Comparison of ENCODE assay signal across 7 mouse cellular contexts in the genomic region with DNA sequence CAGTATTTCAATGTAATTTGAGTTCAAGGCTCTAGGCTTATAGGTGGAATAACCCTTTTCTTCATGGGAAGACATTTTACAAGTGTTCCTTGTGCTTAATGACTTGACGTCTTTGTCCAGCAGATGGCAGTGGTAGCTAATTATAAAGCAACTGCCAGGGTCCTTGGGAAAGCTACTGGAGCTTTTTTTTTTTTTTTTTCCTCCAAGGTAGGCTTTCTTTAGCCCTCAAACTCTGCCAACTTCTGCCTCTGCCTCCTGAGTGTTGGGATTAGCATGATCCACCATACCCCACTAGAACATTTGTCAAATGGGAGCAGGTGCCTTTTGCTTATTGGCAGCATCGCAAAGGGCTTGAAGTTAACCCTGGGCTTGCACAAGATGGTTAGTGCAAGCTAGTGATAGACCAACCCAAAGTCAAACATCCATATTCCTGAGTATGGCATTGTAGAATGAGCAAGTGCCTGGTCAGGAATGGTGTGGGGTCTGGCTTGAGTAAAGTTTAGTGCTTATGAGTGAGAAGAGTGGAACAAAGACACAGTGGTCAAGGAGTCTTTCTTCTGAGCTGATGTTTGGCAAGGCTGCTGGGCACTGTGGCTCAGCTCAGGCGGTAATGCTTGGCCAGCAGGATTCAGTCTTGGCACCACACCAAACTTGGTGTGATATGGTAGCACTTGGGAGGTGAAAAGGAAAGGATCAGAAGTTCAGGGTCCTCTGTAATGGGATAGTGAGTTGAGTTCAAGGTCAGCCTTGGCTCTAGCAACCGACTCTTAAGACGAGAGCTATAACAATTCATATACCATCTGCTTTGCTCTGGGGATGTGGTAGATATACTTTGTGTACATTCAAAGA. TPM values are rescaled to one million over a fixed set of nuclear protein-coding genes. Genes with fewer than 3 reads are reported as not detected.
DNase-seq lines count a peak whose midpoint lies in the region; ATAC-seq and TF ChIP-seq lines count a peak whose summit lies in the region.

No protein-coding gene starts in this region.

- TF ChIP-seq RAD21 in CH12.LX (IDR thresholded peaks at IDR 0.05; ENCODE audit: low read depth, low read length), result no peak; the same call in 1 of the 2 replicates

- H3K9ac ChIP-seq in CH12.LX (ENCODE audit: insufficient read depth, low read depth), result no peak overlapping the region
- H3K9ac ChIP-seq in heart, embryonic 14.5 days (ENCODE audit: low read length), result peak overlapping the region; percentile 19; the same call in 1 of the 2 replicates
- no peak overlapping the region for H3K9ac ChIP-seq in midbrain, embryonic 14.5 days (replicated peaks; ENCODE audit: low read length)

- H3K27ac ChIP-seq in CH12.LX (ENCODE audit: insufficient read depth, low read depth), result peak overlapping the region; percentile 1; the same call in 1 of the 2 replicates
- peak overlapping the region; percentile 53 to 81 for H3K27ac ChIP-seq in heart, embryonic 14.5 days (replicated peaks in 1 of 2; ENCODE audit: control insufficient read depth in 1 of 2, insufficient read depth in 1 of 2, low read depth in 2 of 2, low read length in 2 of 2)
- H3K27ac ChIP-seq in midbrain, embryonic 14.5 days (replicated peaks; ENCODE audit: low read depth, low read length), result no peak overlapping the region

- in situ Hi-C loops in CH12.LX (cut with MboI; ENCODE audit: low pct_ligation_motif_present, low pct_unique_long_range_greater_than_20kb, low sequenced_read_pairs), result loop anchor here (25.0 kb wide), 1 partner anchor 181 kb away; no protein-coding TSS in a partner anchor

- H3K79me2 ChIP-seq in CH12.LX (replicated peaks; ENCODE audit: control insufficient read depth, extremely low read depth, insufficient read depth, poor library complexity, severe bottlenecking), result peaks cover 21% of the 10 kb centered on the region

- 0 out of 2 replicates have a peak, but pooled peaks have one; percentile 13 for ATAC-seq in heart, embryonic 14.5 days (ENCODE audit: insufficient number of reproducible peaks, insufficient read depth, low FRiP score, low read depth)
- ATAC-seq in midbrain, embryonic 14.5 days (ENCODE audit: low FRiP score, low TSS enrichment), result no peak

- H3K9me3 ChIP-seq in CH12.LX (replicated peaks; ENCODE audit: low read length), result no peaks in the 10 kb centered on the region
- H3K9me3 ChIP-seq in heart, embryonic 14.5 days (ENCODE audit: control insufficient read depth, low read length), result no peaks in the 10 kb centered on the region
- H3K9me3 ChIP-seq in midbrain, embryonic 14.5 days (ENCODE audit: control insufficient read depth, low read length), result no peaks in the 10 kb centered on the region

- TF ChIP-seq EP300 in CH12.LX (IDR thresholded peaks at IDR 0.05; ENCODE audit: low read length), result no peak

- H3K4me2 ChIP-seq in CH12.LX (ENCODE audit: insufficient read depth, low read depth, poor library complexity, severe bottlenecking), result no peak overlapping the region
- H3K4me2 ChIP-seq in heart, embryonic 14.5 days (ENCODE audit: low read length), result 0 out of 2 replicates have a peak overlapping the region, but pooled peaks have one; percentile 4
- no peak overlapping the region for H3K4me2 ChIP-seq in midbrain, embryonic 14.5 days (ENCODE audit: low read length)

- peaks cover 0 to 25% of the 10 kb centered on the region in 2 experiments; a peak in 2 of 4 replicates for H3K4me1 ChIP-seq in CH12.LX (ENCODE audit: control insufficient read depth in 1 of 2, insufficient read depth in 2 of 2)
- peaks cover 7 to 31% of the 10 kb centered on the region in 2 experiments for H3K4me1 ChIP-seq in heart, embryonic 14.5 days (ENCODE audit: control insufficient read depth in 2 of 2, insufficient read depth in 2 of 2, low read length in 2 of 2)
- peaks cover 29% of the 10 kb centered on the region for H3K4me1 ChIP-seq in midbrain, embryonic 14.5 days (ENCODE audit: control insufficient read depth, insufficient read depth, low read length)

- TF ChIP-seq POLR2A in CH12.LX (IDR thresholded peaks at IDR 0.05; ENCODE audit: low read depth, low read length), result peak; percentile 62; the same call in 1 of the 2 replicates

- dilution Hi-C loops in CH12.LX (cut with MboI; ENCODE audit: extremely low pct_ligation_motif_present, extremely low pct_unique_long_range_greater_than_20kb, low sequenced_read_pairs), result no loop called here

- DNase-seq in 416B (ENCODE audit: low read depth), result peak; percentile 85
- peak; percentile 63 for DNase-seq in CH12.LX (ENCODE audit: extremely low read depth)
- peak; percentile 64 for DNase-seq in cerebellum, adult 9-10 months
- peak; percentile 64 for DNase-seq in kidney, postnatal 10 days
- peak; percentile 88 for DNase-seq in midbrain, embryonic 14.5 days
- DNase-seq in urinary bladder, postnatal 10 days (ENCODE audit: low spot score), result no peak

- WGBS in heart, embryonic 14.5 days, result 20% methylated on average over 5 of the region's 5 CpGs
- 32% methylated on average over 5 of the region's 5 CpGs for WGBS in midbrain, embryonic 14.5 days

- H3K4me3 ChIP-seq in CH12.LX (replicated peaks in 1 of 3; ENCODE audit: low read depth in 2 of 3, low read length in 2 of 3, poor library complexity in 1 of 3), result no peak overlapping the region
- H3K4me3 ChIP-seq in heart, embryonic 14.5 days (ENCODE audit: control insufficient read depth in 1 of 2, insufficient read depth in 1 of 2, low read depth in 1 of 2, low read length in 2 of 2), result no peak overlapping the region
- H3K4me3 ChIP-seq in midbrain, embryonic 14.5 days (replicated peaks; ENCODE audit: low read depth, low read length), result no peak overlapping the region

- H3K36me3 ChIP-seq in CH12.LX (replicated peaks in 1 of 2; ENCODE audit: control insufficient read depth in 1 of 2, insufficient read depth in 1 of 2, low read length in 1 of 2), result peaks cover 46 to 63% of the 10 kb centered on the region in 2 experiments
- H3K36me3 ChIP-seq in heart, embryonic 14.5 days (ENCODE audit: control insufficient read depth, insufficient read depth, low read length), result peaks cover 53% of the 10 kb centered on the region
- H3K36me3 ChIP-seq in midbrain, embryonic 14.5 days (ENCODE audit: control insufficient read depth, insufficient read depth, low read length), result peaks cover 50% of the 10 kb centered on the region

- H3K27me3 ChIP-seq in CH12.LX (replicated peaks), result no peaks in the 10 kb centered on the region
- H3K27me3 ChIP-seq in heart, embryonic 14.5 days (ENCODE audit: control insufficient read depth, insufficient read depth, low read length), result no peaks in the 10 kb centered on the region
- no peaks in the 10 kb centered on the region for H3K27me3 ChIP-seq in midbrain, embryonic 14.5 days (ENCODE audit: control insufficient read depth, insufficient read depth, low read length)

- TF ChIP-seq CTCF in CH12.LX (conservative IDR thresholded peaks at IDR 0.05 in 1 of 2, IDR thresholded peaks at IDR 0.05 in 1 of 2; ENCODE audit: low read depth in 2 of 2, low read length in 2 of 2), result peak; percentile 23 to 49; a peak in 2 of 4 replicates

TF ChIP-seq in CH12.LX, 34 proteins besides CTCF, POLR2A, EP300 and RAD21 (continues in another document):
- TF ChIP-seq NRF1 (IDR thresholded peaks at IDR 0.05; ENCODE audit: low read depth, low read length) (no peak), E2F4 (IDR thresholded peaks at IDR 0.05; ENCODE audit: insufficient replicate concordance, low read depth, low read length) (0 out of 2 replicates have a peak, but pooled peaks have one; percentile 71), SMC3 (IDR thresholded peaks at IDR 0.05; ENCODE audit: low read depth, low read length) (peak; percentile 12; the same call in 1 of the 2 replicates), ELF1 (IDR thresholded peaks at IDR 0.05; ENCODE audit: low read depth, low read length) (no peak), HCFC1 (IDR thresholded peaks at IDR 0.05; ENCODE audit: low read depth, low read length) (no peak), MAFK (IDR thresholded peaks at IDR 0.05; ENCODE audit: insufficient replicate concordance, low read length) (peak; percentile 57), POLR2AphosphoS2 (IDR thresholded peaks at IDR 0.05; ENCODE audit: low read depth, low read length) (peak; percentile 98), MEF2A (IDR thresholded peaks at IDR 0.05; ENCODE audit: borderline replicate concordance, low read depth, low read length) (no peak), TBP (conservative IDR thresholded peaks at IDR 0.05; ENCODE audit: low read depth, low read length) (no peak), MYC (IDR thresholded peaks at IDR 0.05; ENCODE audit: low read depth, low read length) (no peak), CHD2 (IDR thresholded peaks at IDR 0.05; ENCODE audit: low read length) (peak; percentile 70; the same call in 1 of the 2 replicates), UBTF (IDR thresholded peaks at IDR 0.05; ENCODE audit: low read depth, low read length) (no peak), SIN3A (IDR thresholded peaks at IDR 0.05; ENCODE audit: low read length) (peak; percentile 68; the same call in 1 of the 2 replicates), TCF12 (IDR thresholded peaks at IDR 0.05; ENCODE audit: low read depth, low read length) (no peak), ZKSCAN1 (IDR thresholded peaks at IDR 0.05; ENCODE audit: borderline replicate concordance, low read depth, low read length) (no peak), IRF4 (IDR thresholded peaks at IDR 0.05; ENCODE audit: low read depth, low read length) (0 out of 2 replicates have a peak, but pooled peaks have one; percentile 12), RCOR1 (conservative IDR thresholded peaks at IDR 0.05; ENCODE audit: low read depth, low read length) (peak; percentile 47; the same call in 1 of the 2 replicates), BHLHE40 (IDR thresholded peaks at IDR 0.05; ENCODE audit: low read depth, low read length) (no peak), USF1 (IDR thresholded peaks at IDR 0.05; ENCODE audit: low read depth, low read length) (no peak), USF2 (conservative IDR thresholded peaks at IDR 0.05; ENCODE audit: low read depth, low read length) (no peak), PAX5 (IDR thresholded peaks at IDR 0.05; ENCODE audit: low read length) (no peak), ZNF384 (IDR thresholded peaks at IDR 0.05; ENCODE audit: low read depth, low read length) (peak; percentile 88), JUND (conservative IDR thresholded peaks at IDR 0.05; ENCODE audit: low read depth, low read length) (peak; percentile 26; the same call in 1 of the 2 replicates), ZMIZ1 (IDR thresholded peaks at IDR 0.05; ENCODE audit: low read depth, low read length) (no peak; the same call in 1 of the 2 replicates), CHD1 (IDR thresholded peaks at IDR 0.05; ENCODE audit: low read depth, low read length) (no peak; the same call in 1 of the 2 replicates), NELFE (IDR thresholded peaks at IDR 0.05; ENCODE audit: low read depth, low read length) (peak; percentile 38)

RNA-seq across cellular contexts. Expression of gene Hspa8, which starts 5.9 kb away (rescaled TPM):
- total RNA-seq in CH12.LX (2012; rRNA removed) (2,915 and 4,984 TPM in 2 replicates), CH12.LX (2014; rRNA removed) (7,143 and 7,761 TPM in 2 replicates)
- 5,629 and 6,462 TPM in 2 replicates for polyA plus RNA-seq in CH12.LX (2012; ENCODE audit: insufficient read length, low read depth)
- 1,682 and 1,761 TPM in 2 replicates for polyA plus RNA-seq in heart, embryonic 14.5 days (2014; fragmentation: Nextera tagmentation; extraction: Ambion mirVana)
- polyA plus RNA-seq in midbrain, embryonic 14.5 days (2014; fragmentation: Nextera tagmentation; extraction: Ambion mirVana), result 2,437 and 3,041 TPM in 2 replicates
